Mouse (Mus musculus): ENCODE data around the gene Antxr1.

Gene Antxr1

GRCm38 (mm10) chr6:87287251-87287650, 48.4 kb downstream of the Antxr1 start:
- no peak for DNase-seq

- DNase-seq, result no peak
Observed at GRCm38 (mm10) chr6:87285365-87285749, 50.3 kb downstream of the Antxr1 start.

- no peak for DNase-seq
Observed at GRCm38 (mm10) chr6:87284716-87285364, 50.8 kb downstream of the Antxr1 start.

- DNase-seq, result no peak
Observed at GRCm38 (mm10) chr6:87282346-87282781, 53.3 kb downstream of the Antxr1 start.

GRCm38 (mm10) chr6:87281771-87282170, 53.9 kb downstream of the Antxr1 start:
- DNase-seq, result peak; percentile 10

- no peak for DNase-seq
Observed at GRCm38 (mm10) chr6:87278151-87278550, 57.5 kb downstream of the Antxr1 start.

- no peak for DNase-seq
Observed at GRCm38 (mm10) chr6:87277527-87277926, 58.1 kb downstream of the Antxr1 start.

GRCm38 (mm10) chr6:87276941-87277340, 58.7 kb downstream of the Antxr1 start:
- no peak for DNase-seq

- DNase-seq, result peak; percentile 38
Observed at GRCm38 (mm10) chr6:87274779-87275178, 60.8 kb downstream of the Antxr1 start.

GRCm38 (mm10) chr6:87273791-87274190, 61.8 kb downstream of the Antxr1 start:
- no peak for DNase-seq

GRCm38 (mm10) chr6:87273141-87273540, 62.5 kb downstream of the Antxr1 start:
- DNase-seq, result no peak

- no peak for DNase-seq
Observed at GRCm38 (mm10) chr6:87272202-87272601, 63.4 kb downstream of the Antxr1 start.

GRCm38 (mm10) chr6:87270452-87270851, 65.2 kb downstream of the Antxr1 start:
- no peak for DNase-seq

- no peak for DNase-seq
Observed at GRCm38 (mm10) chr6:87269950-87270349, 65.7 kb downstream of the Antxr1 start.

- DNase-seq, result no peak
Observed at GRCm38 (mm10) chr6:87262666-87263065, 73.0 kb downstream of the Antxr1 start.

- DNase-seq, result no peak
Observed at GRCm38 (mm10) chr6:87258976-87259375, 76.6 kb downstream of the Antxr1 start.

- no peak for DNase-seq
Observed at GRCm38 (mm10) chr6:87257981-87258775, 77.4 kb downstream of the Antxr1 start.

- DNase-seq, result no peak
Observed at GRCm38 (mm10) chr6:87257471-87257870, 78.2 kb downstream of the Antxr1 start.

GRCm38 (mm10) chr6:87255668-87256067, 80.0 kb downstream of the Antxr1 start:
- no peak for DNase-seq

- DNase-seq, result no peak
Observed at GRCm38 (mm10) chr6:87254756-87255155, 80.9 kb downstream of the Antxr1 start.

GRCm38 (mm10) chr6:87251716-87252115, 83.9 kb downstream of the Antxr1 start:
- DNase-seq, result no peak

- no peak for DNase-seq
Observed at GRCm38 (mm10) chr6:87250701-87251100, 84.9 kb downstream of the Antxr1 start.

- DNase-seq, result no peak
Observed at GRCm38 (mm10) chr6:87248226-87248834, 87.3 kb downstream of the Antxr1 start.
